Mouse (Mus musculus) liver, adult 2 months (tissue): ENCODE measurements around the gene Slc35e3.

ENCODE experiments used
- CTCF ChIP-seq: fragments of 200-500 bp; IDR thresholded peaks from 2 replicates; pipeline ENCODE4 v1.5.1; 2011; ENCODE audit warnings: low read depth, low read length, control low read depth
- POLR2A ChIP-seq: fragments of 200-500 bp; IDR thresholded peaks from 2 replicates; pipeline ENCODE4 v1.6.1; 2011; ENCODE audit warnings: low read length, control low read depth; ENCODE audit not compliant: insufficient read depth; ENCODE audit errors: extremely low read depth

DNA sequence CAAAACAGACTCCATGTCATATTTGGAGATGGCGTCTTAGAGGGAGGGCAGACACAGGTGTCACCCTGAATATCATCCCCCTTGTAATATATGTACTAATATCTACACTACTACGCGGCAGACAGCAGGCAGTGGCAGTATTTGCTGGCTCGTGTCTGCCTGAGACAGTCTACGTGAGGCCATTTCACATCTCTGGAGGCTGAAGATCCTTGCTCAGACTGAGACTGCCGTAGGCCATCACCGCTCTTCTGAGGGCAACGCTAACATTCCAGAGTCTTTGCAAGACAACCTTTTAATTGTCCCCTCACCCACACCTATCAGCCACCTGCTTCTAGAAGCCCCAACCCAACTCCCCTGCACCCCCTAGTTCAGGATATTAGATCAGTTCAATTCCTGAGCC lies 32.7 kb downstream of the Slc35e3 start:
- TF ChIP-seq POLR2A (no peak), CTCF (no peak)
